Mouse (Mus musculus) liver, postnatal 0 days (tissue): ENCODE measurements around the gene Ngly1. TPM values are rescaled to one million over a fixed set of nuclear protein-coding genes. Genes with fewer than 3 reads are reported as not detected.

ENCODE experiments used
- ATAC-seq: fragments of 200-750 bp; cut with Nextera tagmentation; 2 replicates; pipeline ENCODE4 v1.8.0; 2017; ENCODE audit warnings: mild to moderate bottlenecking, moderate library complexity
- DNase-seq: peaks from one replicate; pipeline ENCODE4 v3.0.0-alpha.2; 2016
- H3K27ac ChIP-seq: fragments of 300-500 bp; sonication (generic); 2 replicates; pipeline ENCODE4 v1.5.1; 2014; ENCODE audit warnings: antibody characterized with exemption, moderate library complexity, mild to moderate bottlenecking, low read depth
- H3K27me3 ChIP-seq: fragments of 300-500 bp; sonication (generic); 2 replicates; pipeline ENCODE4 v1.6.1; 2014; ENCODE audit warnings: low read length, control low read depth, mixed read lengths; ENCODE audit not compliant: insufficient read depth
- H3K36me3 ChIP-seq: fragments of 300-500 bp; sonication (generic); replicated peaks from 2 replicates; pipeline ENCODE4 v1.6.1; 2014; ENCODE audit warnings: mild to moderate bottlenecking, control low read depth, low read length, moderate library complexity, mixed read lengths; ENCODE audit not compliant: insufficient read depth
- H3K4me1 ChIP-seq: fragments of 300-500 bp; sonication (generic); 2 replicates; pipeline ENCODE4 v1.6.1; 2014; ENCODE audit warnings: antibody characterized with exemption, mild to moderate bottlenecking, control low read depth; ENCODE audit not compliant: insufficient read depth
- H3K4me2 ChIP-seq: fragments of 300-500 bp; sonication (generic); 2 replicates; pipeline ENCODE4 v1.6.1; 2014; ENCODE audit warnings: low read depth, mild to moderate bottlenecking, low read length, moderate library complexity, mixed read lengths
- H3K4me3 ChIP-seq: fragments of 300-500 bp; sonication (generic); 2 replicates; pipeline ENCODE4 v1.5.1; 2014; ENCODE audit warnings: low read depth, low read length
- H3K9ac ChIP-seq: fragments of 300-500 bp; sonication (generic); replicated peaks from 2 replicates; pipeline ENCODE4 v1.6.1; 2014; ENCODE audit warnings: mild to moderate bottlenecking, moderate library complexity
- H3K9me3 ChIP-seq: fragments of 300-500 bp; sonication (generic); 2 replicates; pipeline ENCODE4 v1.6.1; 2016; ENCODE audit warnings: mild to moderate bottlenecking, control low read depth, low read length, mixed read lengths
- CTCF ChIP-seq: sonication (generic); IDR thresholded peaks from 2 replicates; pipeline ENCODE4 v1.5.1; 2016; ENCODE audit warnings: antibody characterized with exemption, low read depth
- EP300 ChIP-seq: IDR thresholded peaks from 2 replicates; pipeline ENCODE4 v1.6.1; 2016; ENCODE audit warnings: antibody characterized with exemption, low read depth, mild to moderate bottlenecking
- WGBS: fragments of 180-500 bp; shearing (Covaris S2); extraction: QIAGEN DNeasy Blood & Tissue Kit; methylation state at CpG from one replicate; pipeline ENCODE4 v1.1.7; 2014; ENCODE audit not compliant: insufficient replicate concordance; 5-methylcytosine and 5-hydroxymethylcytosine counted together
- polyA plus RNA-seq: library from polyadenylated mRNA; unstranded; fragments of >200 nt; fragmentation: Nextera tagmentation; extraction: Ambion mirVana; gene quantifications from 2 replicates; pipeline ENCODE4 v1.2.1, GENCODE M21; 2015

Ngly1 gene
- polyA plus RNA-seq, 1 experiment from 2014 or later: 19.9 TPM

- Histone ChIP-seq H3K4me3 (no peak overlapping the region), H3K36me3 (no peaks in the 10 kb centered on the region), H3K4me2 (no peak overlapping the region), H3K27ac (no peak overlapping the region), H3K4me1 (no peaks in the 10 kb centered on the region), H3K9me3 (no peaks in the 10 kb centered on the region), H3K27me3 (no peaks in the 10 kb centered on the region), H3K9ac (no peak overlapping the region)
- no peak for ATAC-seq
- no peak for DNase-seq
- WGBS: 81% methylated on average over 7 of the region's 7 CpGs
- TF ChIP-seq EP300: no peak
- no peak for TF ChIP-seq CTCF
These were observed 64.9 kb downstream of the Ngly1 start for GRCm38 (mm10) chr14:16313936-16314521.

DNA sequence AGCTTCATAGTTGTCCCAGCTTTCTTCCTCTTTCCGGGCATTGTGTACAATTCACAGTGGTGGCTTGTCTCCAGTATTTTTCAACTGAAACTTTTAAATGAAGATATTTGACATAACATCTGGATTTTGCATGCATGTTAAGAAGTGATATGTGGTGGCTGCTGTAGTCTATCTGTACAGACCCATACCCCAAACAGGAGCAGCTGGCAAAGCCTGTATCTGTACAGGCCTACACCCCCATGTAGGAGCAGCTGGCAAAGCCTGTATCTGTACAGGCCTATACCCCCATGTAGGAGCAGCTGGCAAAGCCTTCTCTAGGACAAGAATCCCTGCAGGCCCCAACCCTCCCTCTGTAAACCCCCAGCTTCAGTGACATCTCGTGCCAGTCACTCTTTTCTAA lies 65.8 kb downstream of the Ngly1 start:
- Histone ChIP-seq H3K9ac (no peak overlapping the region), H3K27ac (no peak overlapping the region), H3K4me3 (no peak overlapping the region), H3K4me2 (no peak overlapping the region), H3K4me1 (no peaks in the 10 kb centered on the region), H3K9me3 (no peaks in the 10 kb centered on the region), H3K36me3 (no peaks in the 10 kb centered on the region), H3K27me3 (no peaks in the 10 kb centered on the region)
- DNase-seq (no peak), ATAC-seq (peak; percentile 83)
- TF ChIP-seq CTCF: no peak
- TF ChIP-seq EP300: peak; percentile 87
- 49% methylated on average over 2 of the region's 2 CpGs for WGBS

DNA sequence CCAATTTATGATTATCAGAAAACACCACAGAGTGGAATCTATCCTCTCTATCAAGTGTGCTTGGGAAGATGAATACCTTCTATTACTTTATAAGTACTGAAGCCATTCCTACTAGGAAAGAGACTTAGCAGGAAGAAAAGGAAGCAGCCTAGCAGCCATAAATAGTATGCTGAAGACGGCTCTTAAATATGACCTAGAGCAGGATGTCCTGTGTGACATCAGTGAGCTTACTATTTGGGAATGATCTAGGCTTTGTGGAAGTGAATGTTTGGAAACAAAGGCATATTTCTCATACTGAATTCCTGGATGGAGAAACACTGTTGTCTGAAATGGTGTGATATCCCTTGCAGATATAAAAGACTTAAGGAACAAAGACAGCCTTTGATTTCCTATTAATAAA lies 67.6 kb downstream of the Ngly1 start:
- H3K4me2 ChIP-seq: no peak overlapping the region
- ATAC-seq (no peak), DNase-seq (no peak)
- no peaks in the 10 kb centered on the region for H3K9me3 ChIP-seq
- no peaks in the 10 kb centered on the region for H3K4me1 ChIP-seq
- TF ChIP-seq EP300 (no peak), CTCF (no peak)
- no peaks in the 10 kb centered on the region for H3K36me3 ChIP-seq
- no peak overlapping the region for H3K4me3 ChIP-seq
- no peaks in the 10 kb centered on the region for H3K27me3 ChIP-seq
- 53% methylated on average over 1 of the region's 1 CpGs for WGBS
- H3K27ac ChIP-seq: no peak overlapping the region
- no peak overlapping the region for H3K9ac ChIP-seq

DNA sequence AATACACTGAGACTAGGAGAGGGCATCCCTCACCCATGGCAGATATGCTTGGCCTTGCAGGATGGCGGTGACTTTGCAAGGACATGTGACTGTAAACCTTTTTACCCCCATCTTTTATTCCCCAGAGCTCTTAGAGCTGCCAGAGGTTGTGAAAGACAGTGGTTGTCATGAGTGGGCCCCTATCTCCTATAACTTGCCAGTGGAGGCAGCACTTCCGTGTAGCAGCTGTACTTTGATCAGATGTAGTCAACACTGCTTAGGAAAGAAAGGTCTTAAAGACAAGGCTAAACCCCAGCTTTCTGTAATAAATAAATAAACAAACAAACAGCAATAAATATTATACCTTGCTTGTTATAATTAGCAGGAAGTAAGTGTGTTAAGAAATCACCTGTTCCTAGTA lies 70.7 kb downstream of the Ngly1 start:
- H3K4me1 ChIP-seq: no peaks in the 10 kb centered on the region
- H3K9me3 ChIP-seq: no peaks in the 10 kb centered on the region
- H3K27me3 ChIP-seq: no peaks in the 10 kb centered on the region
- no peak for DNase-seq
- 64% methylated on average over 2 of the region's 2 CpGs for WGBS
- no peak overlapping the region for H3K27ac ChIP-seq
- no peak overlapping the region for H3K4me2 ChIP-seq
- TF ChIP-seq CTCF: no peak
- no peak for TF ChIP-seq EP300
- no peak overlapping the region for H3K9ac ChIP-seq
- no peak overlapping the region for H3K4me3 ChIP-seq
- no peaks in the 10 kb centered on the region for H3K36me3 ChIP-seq
- no peak for ATAC-seq

GRCm38 (mm10) chr14:16324394-16324793 lies 75.3 kb downstream of the Ngly1 start:
- DNase-seq (no peak), ATAC-seq (no peak)
- Histone ChIP-seq H3K4me3 (no peak overlapping the region), H3K9ac (no peak overlapping the region), H3K4me2 (no peak overlapping the region), H3K27ac (no peak overlapping the region), H3K27me3 (no peaks in the 10 kb centered on the region), H3K9me3 (no peaks in the 10 kb centered on the region), H3K36me3 (no peaks in the 10 kb centered on the region), H3K4me1 (no peaks in the 10 kb centered on the region)
- TF ChIP-seq EP300: no peak
- no peak for TF ChIP-seq CTCF
- 75% methylated on average over 4 of the region's 4 CpGs for WGBS

GRCm38 (mm10) chr14:16325208-16325607 lies 76.1 kb downstream of the Ngly1 start:
- ATAC-seq: no peak
- no peaks in the 10 kb centered on the region for H3K9me3 ChIP-seq

GRCm38 (mm10) chr14:16328531-16328930 lies 79.5 kb downstream of the Ngly1 start:
- Histone ChIP-seq H3K4me2 (no peak overlapping the region), H3K27ac (no peak overlapping the region), H3K36me3 (no peaks in the 10 kb centered on the region), H3K27me3 (no peaks in the 10 kb centered on the region), H3K9me3 (no peaks in the 10 kb centered on the region), H3K4me1 (no peaks in the 10 kb centered on the region), H3K4me3 (no peak overlapping the region), H3K9ac (no peak overlapping the region)
- TF ChIP-seq EP300: no peak
- 41% methylated on average over 2 of the region's 2 CpGs for WGBS
- DNase-seq: no peak
- no peak for ATAC-seq

More at GRCm38 (mm10) chr14:16325208-16325607, 76.1 kb downstream of the Ngly1 start:
- TF ChIP-seq EP300 (no peak), CTCF (peak; percentile 40)
- Histone ChIP-seq H3K9ac (no peak overlapping the region), H3K36me3 (no peaks in the 10 kb centered on the region), H3K27ac (no peak overlapping the region), H3K4me1 (no peaks in the 10 kb centered on the region), H3K4me3 (no peak overlapping the region), H3K27me3 (no peaks in the 10 kb centered on the region), H3K4me2 (no peak overlapping the region)
- WGBS: 33% methylated on average over 1 of the region's 1 CpGs
- no peak for DNase-seq
